Mouse (Mus musculus) bone marrow, adult 2 months (tissue): Measurements from ENCODE around the gene Folr2.

Experiments used
- CTCF ChIP-seq: fragments of 200-500 bp; IDR thresholded peaks from 2 replicates; pipeline ENCODE4 v1.5.1; 2011; ENCODE audit warnings: low read length, control low read depth; ENCODE audit not compliant: control insufficient read depth, insufficient read depth
- POLR2A ChIP-seq: fragments of 200-500 bp; IDR thresholded peaks from 2 replicates; pipeline ENCODE4 v1.6.1; 2011; ENCODE audit warnings: low read depth, mild to moderate bottlenecking, control low read depth, low read length, borderline replicate concordance; ENCODE audit not compliant: control insufficient read depth

- TF ChIP-seq CTCF (no peak), POLR2A (no peak)
Observed at GRCm38 (mm10) chr7:101880855-101881254, 23.9 kb upstream of the Folr2 start.
